Mouse (Mus musculus) lung, adult 2 months (tissue): ENCODE measurements around the gene Abca2. TPM values are rescaled to one million over a fixed set of nuclear protein-coding genes. Genes with fewer than 3 reads are reported as not detected.

ENCODE experiments used
- DNase-seq: peaks from one replicate; pipeline ENCODE4 v3.0.0; 2022
- H3K4me1 ChIP-seq: fragments of 200-500 bp; 2 replicates; pipeline ENCODE4 v1.6.1; 2011; ENCODE audit warnings: low read length; ENCODE audit not compliant: control insufficient read depth, insufficient read depth
- H3K4me3 ChIP-seq: fragments of 200-500 bp; replicated peaks from 2 replicates; pipeline ENCODE3; 2011; ENCODE audit warnings: low read depth, mild to moderate bottlenecking, control low read depth, low read length; ENCODE audit errors: extremely low read depth
- CTCF ChIP-seq: fragments of 200-500 bp; IDR thresholded peaks from 2 replicates; pipeline ENCODE4 v1.5.1; 2011; ENCODE audit warnings: mild to moderate bottlenecking, low read length, control low read depth; ENCODE audit not compliant: insufficient read depth
- POLR2A ChIP-seq: fragments of 200-500 bp; IDR thresholded peaks from 2 replicates; pipeline ENCODE4 v1.6.1; 2011; ENCODE audit warnings: low read depth, mild to moderate bottlenecking, control low read depth, low read length, borderline replicate concordance; ENCODE audit errors: extremely low read depth
- WGBS: fragments of 180-500 bp; shearing (Covaris S2); methylation state at CpG from one replicate; pipeline ENCODE4 v1.1.7; 2018; 5-methylcytosine and 5-hydroxymethylcytosine counted together
- polyA plus RNA-seq: library from polyadenylated mRNA; depleted of rRNA; stranded (reverse); fragments of >200 nt; gene quantifications from 2 replicates; pipeline ENCODE4 v1.2.3, GENCODE M21; 2012; rRNA removed

Abca2 gene
- polyA plus RNA-seq = 52.4 and 61.5 TPM in 2 replicates

GRCm38 (mm10) chr2:25428442-25429236 lies at the start of gene Abca2:
Gene Abca2 (plus strand): TSS chr2:25428703.
- H3K4me3 ChIP-seq = peak within 1 kb of the TSS; percentile 66
- WGBS = under 1% methylated on average over 88 of the region's 89 CpGs
- TF ChIP-seq CTCF (peak; percentile 59), POLR2A (no peak)
- peak; percentile 88 for DNase-seq
- H3K4me1 ChIP-seq = peaks cover 5% of the 10 kb centered on the region; the same call in 1 of the 2 replicates

GRCm38 (mm10) chr2:25384492-25384891 lies 44.0 kb upstream of the Abca2 start:
- DNase-seq = no peak
- no peak for TF ChIP-seq POLR2A
- no peak for TF ChIP-seq CTCF
- 56% methylated on average over 5 of the region's 5 CpGs for WGBS
- Histone ChIP-seq H3K4me1 (no peaks in the 10 kb centered on the region), H3K4me3 (no peak overlapping the region)

- 68% methylated on average over 5 of the region's 5 CpGs for WGBS
- Histone ChIP-seq H3K4me1 (peaks cover 2% of the 10 kb centered on the region; the same call in 1 of the 2 replicates), H3K4me3 (no peak overlapping the region)
- no peak for DNase-seq
- TF ChIP-seq CTCF = no peak
- TF ChIP-seq POLR2A = no peak
Observed at GRCm38 (mm10) chr2:25391266-25391665, 37.2 kb upstream of the Abca2 start.

- DNase-seq = no peak
- peaks cover 3% of the 10 kb centered on the region; the same call in 1 of the 2 replicates for H3K4me1 ChIP-seq
Observed at GRCm38 (mm10) chr2:25394281-25395221, 34.0 kb upstream of the Abca2 start.

GRCm38 (mm10) chr2:25395721-25396596 lies 32.5 kb upstream of the Abca2 start, which contains the start of gene Entpd2:
Gene Entpd2 (plus strand): TSS chr2:25395874.
- 3% methylated on average over 57 of the region's 57 CpGs for WGBS
- TF ChIP-seq POLR2A (0 out of 2 replicates have a peak, but pooled peaks have one; percentile 12), CTCF (0 out of 2 replicates have a peak, but pooled peaks have one; percentile 6)
- Histone ChIP-seq H3K4me1 (peaks cover 6% of the 10 kb centered on the region), H3K4me3 (peak within 1 kb of the TSS; percentile 49)
- DNase-seq = peak; percentile 49

More at GRCm38 (mm10) chr2:25394281-25395221, 34.0 kb upstream of the Abca2 start:
- TF ChIP-seq CTCF = no peak
- no peak for TF ChIP-seq POLR2A
- no peak overlapping the region for H3K4me3 ChIP-seq
- 37% methylated on average over 3 of the region's 3 CpGs for WGBS

GRCm38 (mm10) chr2:25396597-25396983 lies 31.9 kb upstream of the Abca2 start:
- no peak for TF ChIP-seq POLR2A
- no peak for TF ChIP-seq CTCF
- peaks cover 6% of the 10 kb centered on the region for H3K4me1 ChIP-seq
- 55% methylated on average over 3 of the region's 3 CpGs for WGBS
- H3K4me3 ChIP-seq = no peak overlapping the region
- no peak for DNase-seq

- no peak for DNase-seq
- Histone ChIP-seq H3K4me3 (no peak overlapping the region), H3K4me1 (peaks cover 6% of the 10 kb centered on the region)
- WGBS = 52% methylated on average over 1 of the region's 1 CpGs
- TF ChIP-seq CTCF = no peak
- no peak for TF ChIP-seq POLR2A
Observed at GRCm38 (mm10) chr2:25397010-25397409, 31.5 kb upstream of the Abca2 start.

- TF ChIP-seq POLR2A (no peak), CTCF (no peak)
- no peak for DNase-seq
- Histone ChIP-seq H3K4me3 (no peak overlapping the region), H3K4me1 (peaks cover 6% of the 10 kb centered on the region)
- WGBS = 85% methylated on average over 7 of the region's 7 CpGs
Observed at GRCm38 (mm10) chr2:25398065-25398464, 30.4 kb upstream of the Abca2 start.

- TF ChIP-seq POLR2A = no peak
- no peak for TF ChIP-seq CTCF
Observed at GRCm38 (mm10) chr2:25399051-25399450, 29.5 kb upstream of the Abca2 start, which contains the start of gene Npdc1. Gene Npdc1 (plus strand): TSS chr2:25399351.

More at GRCm38 (mm10) chr2:25399051-25399450, 29.5 kb upstream of the Abca2 start, which contains the start of gene Npdc1:
- Histone ChIP-seq H3K4me3 (no peak within 1 kb of the TSS), H3K4me1 (peaks cover 8% of the 10 kb centered on the region)
- no peak for DNase-seq
- 66% methylated on average over 8 of the region's 8 CpGs for WGBS
